Comparison of ENCODE assay signal across 8 mouse cellular contexts in the genomic region with DNA sequence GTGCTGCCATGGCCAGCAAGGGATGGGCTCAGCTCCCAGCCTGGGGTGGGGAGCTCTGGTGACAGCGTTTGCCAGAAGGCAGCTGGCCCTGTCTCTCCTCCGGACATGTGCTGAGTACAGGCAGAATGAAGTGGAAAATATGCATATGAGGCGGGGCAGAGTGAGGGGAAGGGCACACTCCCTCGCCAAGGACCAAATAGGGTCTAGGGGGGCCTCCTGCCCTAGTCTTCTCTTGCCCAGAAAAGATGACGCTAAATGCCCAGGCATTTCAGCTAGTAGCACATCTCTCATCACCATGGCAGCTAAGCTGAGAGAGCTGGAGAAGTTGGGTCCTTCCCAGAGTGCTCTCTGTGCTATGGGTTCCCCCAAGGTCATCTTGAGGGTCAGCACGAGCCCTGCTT. TPM values are rescaled to one million over a fixed set of nuclear protein-coding genes. Genes with fewer than 3 reads are reported as not detected.
A peak's percentile ranks its signal among the peaks of the same experiment; 100 is the strongest.
DNase-seq lines count a peak whose midpoint lies in the region; ATAC-seq and TF ChIP-seq lines count a peak whose summit lies in the region.

No protein-coding gene starts in this region.

- 0 out of 2 replicates have a peak, but pooled peaks cover 5% of the 10 kb centered on the region for H3K4me1 ChIP-seq in kidney, embryonic 14.5 days (ENCODE audit: control insufficient read depth, insufficient read depth, low read length)
- H3K4me1 ChIP-seq in hindbrain, embryonic 11.5 days (replicated peaks; ENCODE audit: control insufficient read depth, insufficient read depth, low read length), result no peaks in the 10 kb centered on the region
- 0 out of 2 replicates have a peak, but pooled peaks cover 2% of the 10 kb centered on the region for H3K4me1 ChIP-seq in limb, embryonic 13.5 days
- peaks cover 17% of the 10 kb centered on the region for H3K4me1 ChIP-seq in stomach, embryonic 16.5 days (ENCODE audit: control insufficient read depth, insufficient read depth, low read length)

- H3K36me3 ChIP-seq in kidney, embryonic 14.5 days (ENCODE audit: control insufficient read depth, insufficient read depth, low read length), result no peaks in the 10 kb centered on the region
- H3K36me3 ChIP-seq in hindbrain, embryonic 11.5 days (ENCODE audit: control insufficient read depth, insufficient read depth, low read length), result no peaks in the 10 kb centered on the region
- no peaks in the 10 kb centered on the region for H3K36me3 ChIP-seq in limb, embryonic 13.5 days
- H3K36me3 ChIP-seq in stomach, embryonic 16.5 days (ENCODE audit: control insufficient read depth, insufficient read depth, low read length), result no peaks in the 10 kb centered on the region

- DNase-seq in kidney, adult 8-10 months, result no peak
- peak; percentile 67 for DNase-seq in adrenal gland, postnatal 14 days
- peak; percentile 94 for DNase-seq in gastrocnemius, adult 2 months
- DNase-seq in hindbrain, embryonic 11.5 days (ENCODE audit: low spot score), result no peak

- intact Hi-C loops in gastrocnemius, adult 2 months (cut with DNase I), result no loop called here

- H3K4me3 ChIP-seq in kidney, embryonic 14.5 days (ENCODE audit: low read length), result no peak overlapping the region
- no peak overlapping the region for H3K4me3 ChIP-seq in gastrocnemius, adult 2 months
- H3K4me3 ChIP-seq in hindbrain, embryonic 11.5 days (ENCODE audit: low read depth, low read length), result no peak overlapping the region
- no peak overlapping the region for H3K4me3 ChIP-seq in limb, embryonic 13.5 days
- no peak overlapping the region for H3K4me3 ChIP-seq in stomach, embryonic 16.5 days (replicated peaks; ENCODE audit: low read length)

- no peaks in the 10 kb centered on the region for H3K27me3 ChIP-seq in kidney, embryonic 14.5 days (ENCODE audit: control insufficient read depth, insufficient read depth, low read length)
- no peaks in the 10 kb centered on the region for H3K27me3 ChIP-seq in hindbrain, embryonic 11.5 days (ENCODE audit: control insufficient read depth, insufficient read depth, low read length)
- H3K27me3 ChIP-seq in limb, embryonic 13.5 days, result no peaks in the 10 kb centered on the region
- no peaks in the 10 kb centered on the region for H3K27me3 ChIP-seq in stomach, embryonic 16.5 days (ENCODE audit: control insufficient read depth, insufficient read depth, low read length)

- no peak overlapping the region for H3K4me2 ChIP-seq in kidney, embryonic 14.5 days (replicated peaks; ENCODE audit: low read depth, low read length)
- H3K4me2 ChIP-seq in hindbrain, embryonic 11.5 days (replicated peaks; ENCODE audit: low read depth, low read length), result no peak overlapping the region
- no peak overlapping the region for H3K4me2 ChIP-seq in limb, embryonic 13.5 days (replicated peaks)
- no peak overlapping the region for H3K4me2 ChIP-seq in stomach, embryonic 16.5 days (ENCODE audit: low read depth, low read length)

- 0 out of 2 replicates have a peak, but pooled peaks have one; percentile 49 for ATAC-seq in kidney, embryonic 14.5 days (ENCODE audit: low FRiP score, low TSS enrichment)
- ATAC-seq in hindbrain, embryonic 11.5 days (ENCODE audit: low FRiP score), result peak; percentile 43; the same call in 1 of the 2 replicates
- ATAC-seq in limb, embryonic 13.5 days (ENCODE audit: low FRiP score, low read depth), result peak; percentile 74
- ATAC-seq in stomach, embryonic 16.5 days (ENCODE audit: insufficient read depth, low FRiP score), result peak; percentile 66; the same call in 1 of the 2 replicates
- no peak for ATAC-seq in erythroblast, adult 5-6 weeks (replicated peaks; ENCODE audit: low FRiP score, poor library complexity, severe bottlenecking)

- H3K9me3 ChIP-seq in kidney, embryonic 14.5 days (ENCODE audit: control insufficient read depth, low read length), result no peaks in the 10 kb centered on the region
- no peaks in the 10 kb centered on the region for H3K9me3 ChIP-seq in hindbrain, embryonic 11.5 days (ENCODE audit: control insufficient read depth, low read length)
- no peaks in the 10 kb centered on the region for H3K9me3 ChIP-seq in limb, embryonic 13.5 days
- no peaks in the 10 kb centered on the region for H3K9me3 ChIP-seq in stomach, embryonic 16.5 days (replicated peaks; ENCODE audit: control insufficient read depth, low read length)

- no peak for TF ChIP-seq CTCF in gastrocnemius, adult 2 months (IDR thresholded peaks at IDR 0.05)

- 44% methylated on average over 6 of the region's 6 CpGs for WGBS in kidney, embryonic 14.5 days
- WGBS in hindbrain, embryonic 11.5 days, result 44% methylated on average over 6 of the region's 6 CpGs
- WGBS in limb, embryonic 13.5 days, result 44% methylated on average over 6 of the region's 6 CpGs
- whole genome bisulfite sequencing in stomach, embryonic 16.5 days, result 35% methylated on average over 6 of the region's 6 CpGs

- H3K27ac ChIP-seq in kidney, embryonic 14.5 days (ENCODE audit: low read depth, low read length), result peak overlapping the region; percentile 48; the same call in 1 of the 2 replicates
- peak overlapping the region; percentile 95 for H3K27ac ChIP-seq in gastrocnemius, adult 2 months
- no peak overlapping the region for H3K27ac ChIP-seq in hindbrain, embryonic 11.5 days (ENCODE audit: low read depth, low read length)
- H3K27ac ChIP-seq in limb, embryonic 13.5 days, result no peak overlapping the region
- peak overlapping the region; percentile 81 for H3K27ac ChIP-seq in stomach, embryonic 16.5 days (ENCODE audit: low read length)

- no peak overlapping the region for H3K9ac ChIP-seq in kidney, embryonic 14.5 days (ENCODE audit: low read depth, low read length)
- no peak overlapping the region for H3K9ac ChIP-seq in hindbrain, embryonic 11.5 days (ENCODE audit: low read depth, low read length)
- H3K9ac ChIP-seq in limb, embryonic 13.5 days, result no peak overlapping the region
- no peak overlapping the region for H3K9ac ChIP-seq in stomach, embryonic 16.5 days (ENCODE audit: low read length)

RNA-seq across cellular contexts. Expression of gene G0s2, which starts 44.1 kb away (rescaled TPM):
- polyA plus RNA-seq in kidney, embryonic 14.5 days (2014; fragmentation: Nextera tagmentation; extraction: Ambion mirVana), result 17.9 and 26.5 TPM in 2 replicates
- 163 and 182 TPM in 2 replicates for total RNA-seq in adrenal gland, postnatal 14 days (2021)
- 10 to 100 TPM; 18.7 to 29.3 TPM for total RNA-seq in gastrocnemius, adult 2 months (2021)
- 6.3 and 7.5 TPM in 2 replicates for polyA plus RNA-seq in hindbrain, embryonic 11.5 days (2014; fragmentation: Nextera tagmentation; extraction: Ambion mirVana)
- 18.7 and 19.3 TPM in 2 replicates for polyA plus RNA-seq in limb, embryonic 13.5 days (2015; fragmentation: Nextera tagmentation; extraction: Ambion mirVana)
- 36.5 and 46.7 TPM in 2 replicates for polyA plus RNA-seq in stomach, embryonic 16.5 days (2015; fragmentation: Nextera tagmentation; extraction: Ambion mirVana)
- 13.3 and 13.4 TPM in 2 replicates for total RNA-seq in erythroblast, adult 5-6 weeks (2015; ENCODE audit: low replicate concordance)
- total RNA-seq in erythroblast, adult 5-6 weeks (2017; ENCODE audit: low replicate concordance), result 15.5 and 16.6 TPM in 2 replicates

RNA-seq across cellular contexts. Expression of gene Camk1g, which starts 52.9 kb away (rescaled TPM):
- 10.2 and 13.4 TPM in 2 replicates for polyA plus RNA-seq in kidney, embryonic 14.5 days (2014; fragmentation: Nextera tagmentation; extraction: Ambion mirVana)
- 0.56 and 0.60 TPM in 2 replicates for total RNA-seq in adrenal gland, postnatal 14 days (2021)
- total RNA-seq in gastrocnemius, adult 2 months (2021), result under 1 TPM in 1 of 2 experiments, not detected in 1; 0.22 TPM
- polyA plus RNA-seq in hindbrain, embryonic 11.5 days (2014; fragmentation: Nextera tagmentation; extraction: Ambion mirVana), result 12.2 and 13.7 TPM in 2 replicates
- 15.5 and 16.0 TPM in 2 replicates for polyA plus RNA-seq in limb, embryonic 13.5 days (2015; fragmentation: Nextera tagmentation; extraction: Ambion mirVana)
- polyA plus RNA-seq in stomach, embryonic 16.5 days (2015; fragmentation: Nextera tagmentation; extraction: Ambion mirVana), result 7.9 and 8.4 TPM in 2 replicates
- not detected in 2 replicates for total RNA-seq in erythroblast, adult 5-6 weeks (2015; ENCODE audit: low replicate concordance)
- not detected in 2 replicates for total RNA-seq in erythroblast, adult 5-6 weeks (2017; ENCODE audit: low replicate concordance)

RNA-seq across cellular contexts. Expression of gene Hsd11b1, which starts 53.3 kb away (rescaled TPM):
- 0.46 and 1.6 TPM in 2 replicates for polyA plus RNA-seq in kidney, embryonic 14.5 days (2014; fragmentation: Nextera tagmentation; extraction: Ambion mirVana)
- total RNA-seq in adrenal gland, postnatal 14 days (2021), result 26.4 and 82.7 TPM in 2 replicates
- 1 to 10 TPM; 5.8 to 7.0 TPM for total RNA-seq in gastrocnemius, adult 2 months (2021)
- polyA plus RNA-seq in hindbrain, embryonic 11.5 days (2014; fragmentation: Nextera tagmentation; extraction: Ambion mirVana), result 0.54 TPM in 1 of 2 replicates, not detected in the other
- 0.86 and 1.3 TPM in 2 replicates for polyA plus RNA-seq in limb, embryonic 13.5 days (2015; fragmentation: Nextera tagmentation; extraction: Ambion mirVana)
- polyA plus RNA-seq in stomach, embryonic 16.5 days (2015; fragmentation: Nextera tagmentation; extraction: Ambion mirVana), result 2.1 and 3.0 TPM in 2 replicates
- 55.6 and 58.0 TPM in 2 replicates for total RNA-seq in erythroblast, adult 5-6 weeks (2015; ENCODE audit: low replicate concordance)
- total RNA-seq in erythroblast, adult 5-6 weeks (2017; ENCODE audit: low replicate concordance), result 11.5 and 18.0 TPM in 2 replicates

Comparison
In these comparisons a context has a peak if more than half of its experiments do, and no peak if none do; other contexts are left out.
1. H3K27ac ChIP-seq: peak in kidney, embryonic 14.5 days (single experiment), gastrocnemius, adult 2 months (single experiment) and stomach, embryonic 16.5 days (single experiment); none in hindbrain, embryonic 11.5 days (single experiment) and limb, embryonic 13.5 days (single experiment).
2. DNase-seq: peak in adrenal gland, postnatal 14 days (single experiment) and gastrocnemius, adult 2 months (single experiment); none in kidney, adult 8-10 months (0 of 2) and hindbrain, embryonic 11.5 days (single experiment).